Mouse (Mus musculus) testis, postnatal 14 days (tissue): Measurements from ENCODE around the gene Olfr1337.
"Not testable (repeated sequence)": the region's sequence is repeated elsewhere in the genome, so short reads cannot be mapped to it uniquely, and the experiment has no call there.

Source experiments
- DNase-seq: peaks from one replicate; pipeline ENCODE4 v3.0.0; 2021; ENCODE audit warnings: low spot score

Gene Olfr1337

GRCm38 (mm10) chr4:118782486-118782885 is at the start of gene Olfr1337:
TSS of gene Olfr1337 (minus strand) at chr4:118782586.
- DNase-seq, result no peak

GRCm38 (mm10) chr4:118818921-118819320 is 36.5 kb upstream of the Olfr1337 start:
- no peak for DNase-seq

GRCm38 (mm10) chr4:118809844-118810243 is 27.5 kb upstream of the Olfr1337 start, which contains the start of gene Olfr1335:
TSS of gene Olfr1335 (minus strand) at chr4:118809944.
- DNase-seq, result no peak

GRCm38 (mm10) chr4:118792796-118793195 is 10.4 kb upstream of the Olfr1337 start:
- not testable (repeated sequence) for DNase-seq

GRCm38 (mm10) chr4:118758637-118759036 is 23.7 kb downstream of the Olfr1337 start, which contains the start of gene Olfr1338:
TSS of gene Olfr1338 (minus strand) at chr4:118758737.
- no peak for DNase-seq

- no peak for DNase-seq
Measured at GRCm38 (mm10) chr4:118741881-118742280, 40.5 kb downstream of the Olfr1337 start.

- DNase-seq, result no peak
Measured at GRCm38 (mm10) chr4:118740988-118741698, 41.2 kb downstream of the Olfr1337 start.

GRCm38 (mm10) chr4:118739574-118739973 is 42.8 kb downstream of the Olfr1337 start:
- no peak for DNase-seq

- DNase-seq, result no peak
Measured at GRCm38 (mm10) chr4:118731875-118732274, 50.5 kb downstream of the Olfr1337 start, which contains the start of gene Olfr1339. TSS of gene Olfr1339 (plus strand) at chr4:118732175.
